Mouse (Mus musculus) midbrain, embryonic 14.5 days (tissue): ENCODE measurements around the gene 9330159F19Rik. TPM values are rescaled to one million over a fixed set of nuclear protein-coding genes. Genes with fewer than 3 reads are reported as not detected.

Experiments
- ATAC-seq: fragments of 200-750 bp; cut with Nextera tagmentation; 2 replicates; pipeline ENCODE4 v1.8.0; 2017; ENCODE audit warnings: moderate number of reproducible peaks, moderate library complexity; ENCODE audit not compliant: low FRiP score, low TSS enrichment
- DNase-seq: peaks from one replicate; pipeline ENCODE4 v3.0.0-alpha.2; 2015
- H3K27ac ChIP-seq: fragments of 300-500 bp; sonication (generic); replicated peaks from 2 replicates; pipeline ENCODE4 v1.5.1; 2014; ENCODE audit warnings: mild to moderate bottlenecking, low read depth, low read length, moderate library complexity
- H3K27me3 ChIP-seq: fragments of 300-500 bp; sonication (generic); 2 replicates; pipeline ENCODE4 v1.6.1; 2014; ENCODE audit warnings: low read length, control low read depth, mixed read lengths; ENCODE audit not compliant: control insufficient read depth, insufficient read depth
- H3K36me3 ChIP-seq: fragments of 300-500 bp; sonication (generic); 2 replicates; pipeline ENCODE4 v1.6.1; 2014; ENCODE audit warnings: low read length, control low read depth; ENCODE audit not compliant: control insufficient read depth, insufficient read depth
- H3K4me1 ChIP-seq: fragments of 300-500 bp; sonication (generic); 2 replicates; pipeline ENCODE4 v1.6.1; 2014; ENCODE audit warnings: mild to moderate bottlenecking, antibody characterized with exemption, low read length, control low read depth; ENCODE audit not compliant: control insufficient read depth, insufficient read depth
- H3K4me2 ChIP-seq: fragments of 300-500 bp; sonication (generic); 2 replicates; pipeline ENCODE4 v1.6.1; 2014; ENCODE audit warnings: mild to moderate bottlenecking, low read length, moderate library complexity
- H3K4me3 ChIP-seq: fragments of 300-500 bp; sonication (generic); replicated peaks from 2 replicates; pipeline ENCODE4 v1.5.1; 2014; ENCODE audit warnings: low read depth, low read length
- H3K9ac ChIP-seq: fragments of 300-500 bp; sonication (generic); replicated peaks from 2 replicates; pipeline ENCODE4 v1.6.1; 2014; ENCODE audit warnings: mild to moderate bottlenecking, low read length, moderate library complexity
- H3K9me3 ChIP-seq: fragments of 300-500 bp; sonication (generic); 2 replicates; pipeline ENCODE4 v1.6.1; 2016; ENCODE audit warnings: low read length, control low read depth, mixed read lengths; ENCODE audit not compliant: control insufficient read depth
- WGBS: fragments of 180-500 bp; shearing (Covaris S2); extraction: QIAGEN DNeasy Blood & Tissue Kit; methylation state at CpG from one replicate; pipeline ENCODE4 v1.1.7; 2014; 5-methylcytosine and 5-hydroxymethylcytosine counted together
- polyA plus RNA-seq: library from polyadenylated mRNA; unstranded; fragments of >200 nt; fragmentation: Nextera tagmentation; extraction: Ambion mirVana; gene quantifications from 2 replicates; pipeline ENCODE4 v1.2.1, GENCODE M21; 2014

The 9330159F19Rik gene
- 35.4 and 40.8 TPM in 2 replicates for polyA plus RNA-seq

GRCm38 (mm10) chr10:29211453-29211852 is at the start of gene 9330159F19Rik:
TSS of gene 9330159F19Rik (plus strand) at chr10:29211606.
- Histone ChIP-seq H3K27me3 (no peaks in the 10 kb centered on the region), H3K27ac (no peak within 1 kb of the TSS), H3K4me1 (no peaks in the 10 kb centered on the region), H3K9ac (no peak within 1 kb of the TSS), H3K4me3 (no peak within 1 kb of the TSS), H3K36me3 (peaks cover 12% of the 10 kb centered on the region; the same call in 1 of the 2 replicates), H3K4me2 (no peak within 1 kb of the TSS), H3K9me3 (no peaks in the 10 kb centered on the region)
- 14% methylated on average over 4 of the region's 4 CpGs for WGBS
- ATAC-seq (peak; percentile 60; the same call in 1 of the 2 replicates), DNase-seq (peak; percentile 44)

- no peak for DNase-seq
- Histone ChIP-seq H3K4me3 (no peak overlapping the region), H3K9ac (no peak overlapping the region), H3K27me3 (no peaks in the 10 kb centered on the region), H3K4me1 (no peaks in the 10 kb centered on the region), H3K27ac (no peak overlapping the region), H3K9me3 (no peaks in the 10 kb centered on the region), H3K4me2 (no peak overlapping the region), H3K36me3 (peaks cover 74% of the 10 kb centered on the region)
- WGBS = 93% methylated on average over 2 of the region's 2 CpGs
- no peak for ATAC-seq
These were observed 49.7 kb upstream of the 9330159F19Rik start for GRCm38 (mm10) chr10:29161664-29162063.

- H3K4me2 ChIP-seq = no peak overlapping the region
- H3K27me3 ChIP-seq = no peaks in the 10 kb centered on the region
- DNase-seq (no peak), ATAC-seq (no peak)
- no peak overlapping the region for H3K9ac ChIP-seq
- H3K27ac ChIP-seq = no peak overlapping the region
- WGBS = 89% methylated on average over 2 of the region's 2 CpGs
- H3K9me3 ChIP-seq = peaks cover 8% of the 10 kb centered on the region; the same call in 1 of the 2 replicates
- H3K4me1 ChIP-seq = no peaks in the 10 kb centered on the region
- peaks cover 70% of the 10 kb centered on the region for H3K36me3 ChIP-seq
- no peak overlapping the region for H3K4me3 ChIP-seq
These were observed 37.6 kb upstream of the 9330159F19Rik start for GRCm38 (mm10) chr10:29173778-29174177.

GRCm38 (mm10) chr10:29175656-29176055 is 35.8 kb upstream of the 9330159F19Rik start:
- WGBS = 86% methylated on average over 3 of the region's 3 CpGs
- Histone ChIP-seq H3K4me1 (no peaks in the 10 kb centered on the region), H3K36me3 (peaks cover 70% of the 10 kb centered on the region), H3K4me2 (no peak overlapping the region), H3K27me3 (no peaks in the 10 kb centered on the region), H3K4me3 (no peak overlapping the region), H3K9ac (no peak overlapping the region), H3K27ac (no peak overlapping the region), H3K9me3 (peaks cover 4% of the 10 kb centered on the region; the same call in 1 of the 2 replicates)
- DNase-seq = no peak
- no peak for ATAC-seq

- Histone ChIP-seq H3K9me3 (peaks cover under 1% of the 10 kb centered on the region; the same call in 1 of the 2 replicates), H3K4me2 (no peak overlapping the region), H3K4me3 (no peak overlapping the region), H3K27me3 (no peaks in the 10 kb centered on the region), H3K36me3 (peaks cover 70% of the 10 kb centered on the region), H3K27ac (no peak overlapping the region), H3K9ac (no peak overlapping the region), H3K4me1 (no peaks in the 10 kb centered on the region)
- DNase-seq = no peak
- WGBS = 80% methylated on average over 4 of the region's 4 CpGs
- ATAC-seq = no peak
These were observed 34.5 kb upstream of the 9330159F19Rik start for GRCm38 (mm10) chr10:29176881-29177280.

DNA sequence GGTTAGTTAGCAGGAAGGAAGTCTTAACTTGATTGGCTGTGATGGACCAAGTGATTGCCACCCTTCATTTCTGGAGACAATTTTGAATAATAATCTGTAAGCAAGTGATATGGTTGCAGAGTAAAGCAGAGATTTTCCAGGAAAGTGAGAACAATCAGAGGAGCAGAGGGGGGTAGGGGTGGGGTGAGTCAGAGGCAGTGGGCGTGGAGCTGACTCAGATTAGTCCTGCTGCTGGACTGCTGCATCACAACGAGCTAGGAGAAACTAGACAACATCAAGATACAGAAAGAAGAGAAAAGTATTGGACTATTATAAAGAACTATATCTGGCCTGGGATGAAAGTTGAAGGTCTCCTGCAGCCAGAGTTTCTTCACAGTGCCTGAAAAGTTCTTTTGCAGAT is 33.4 kb upstream of the 9330159F19Rik start:
- Histone ChIP-seq H3K4me3 (no peak overlapping the region), H3K36me3 (peaks cover 70% of the 10 kb centered on the region), H3K27ac (no peak overlapping the region), H3K9ac (no peak overlapping the region), H3K27me3 (no peaks in the 10 kb centered on the region), H3K4me2 (no peak overlapping the region), H3K9me3 (no peaks in the 10 kb centered on the region), H3K4me1 (no peaks in the 10 kb centered on the region)
- DNase-seq = no peak
- 28% methylated on average over 2 of the region's 2 CpGs for WGBS
- ATAC-seq = no peak

DNA sequence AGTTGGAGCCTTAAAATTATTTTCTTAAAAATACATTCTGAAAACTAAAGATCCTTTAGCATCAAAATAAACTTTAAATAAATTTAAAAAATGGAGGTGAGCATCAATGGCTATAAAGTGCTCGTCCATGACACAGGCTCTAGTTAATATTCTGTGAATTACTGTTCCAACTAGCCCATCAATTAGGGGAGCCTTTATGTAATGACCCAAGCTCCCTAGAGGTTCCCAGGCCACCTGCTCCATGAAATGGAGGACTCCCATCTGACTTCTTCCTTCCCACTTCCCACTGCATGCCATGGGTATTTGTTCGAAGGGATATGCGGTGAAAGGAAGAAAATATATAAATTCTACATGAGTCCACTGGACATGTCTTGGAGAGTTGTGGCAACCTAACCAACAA is 31.2 kb upstream of the 9330159F19Rik start:
- peaks cover 50% of the 10 kb centered on the region for H3K36me3 ChIP-seq
- ATAC-seq = no peak; the same call in 1 of the 2 replicates
- H3K9me3 ChIP-seq = no peaks in the 10 kb centered on the region
- no peaks in the 10 kb centered on the region for H3K4me1 ChIP-seq
- no peak for DNase-seq
- H3K4me2 ChIP-seq = no peak overlapping the region
- no peaks in the 10 kb centered on the region for H3K27me3 ChIP-seq
- H3K4me3 ChIP-seq = no peak overlapping the region
- H3K9ac ChIP-seq = no peak overlapping the region
- 61% methylated on average over 3 of the region's 3 CpGs for WGBS
- H3K27ac ChIP-seq = no peak overlapping the region

GRCm38 (mm10) chr10:29181046-29181445 is 30.4 kb upstream of the 9330159F19Rik start:
- no peak overlapping the region for H3K4me3 ChIP-seq
- no peak overlapping the region for H3K9ac ChIP-seq
- ATAC-seq = no peak
- H3K4me2 ChIP-seq = no peak overlapping the region
- no peaks in the 10 kb centered on the region for H3K27me3 ChIP-seq
- no peaks in the 10 kb centered on the region for H3K9me3 ChIP-seq
- no peak overlapping the region for H3K27ac ChIP-seq
- WGBS = 72% methylated on average over 2 of the region's 2 CpGs
- no peak for DNase-seq
- H3K36me3 ChIP-seq = peaks cover 44% of the 10 kb centered on the region
- no peaks in the 10 kb centered on the region for H3K4me1 ChIP-seq

DNA sequence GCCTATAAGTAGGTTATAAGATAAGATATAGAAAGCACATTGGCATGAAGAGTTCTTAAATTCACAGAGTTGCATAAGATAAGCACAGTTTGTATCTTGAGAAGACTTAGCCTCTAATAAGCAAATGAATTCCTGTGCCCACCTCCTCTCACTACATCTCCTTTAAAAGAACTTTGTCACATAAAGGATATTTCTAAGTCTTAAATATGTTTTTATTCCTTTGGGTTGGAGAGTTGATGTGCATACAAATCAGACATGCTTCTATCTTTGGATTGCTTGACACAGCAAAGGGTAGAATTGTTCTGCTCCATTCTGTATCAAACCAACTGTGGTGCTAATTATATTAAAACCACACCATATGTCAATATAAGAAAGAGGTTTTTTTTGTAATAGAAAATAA is 17.6 kb upstream of the 9330159F19Rik start:
- H3K9me3 ChIP-seq = no peaks in the 10 kb centered on the region
- no peak overlapping the region for H3K9ac ChIP-seq
- no peak overlapping the region for H3K4me2 ChIP-seq
- H3K27me3 ChIP-seq = no peaks in the 10 kb centered on the region
- H3K36me3 ChIP-seq = peaks cover 56% of the 10 kb centered on the region
- H3K4me1 ChIP-seq = no peaks in the 10 kb centered on the region
- no peak for ATAC-seq
- H3K4me3 ChIP-seq = no peak overlapping the region
- DNase-seq = no peak
- H3K27ac ChIP-seq = no peak overlapping the region
